Mouse (Mus musculus) liver, embryonic 12.5 days (tissue): Measurements from ENCODE around the gene Ccdc96. TPM values are rescaled to one million over a fixed set of nuclear protein-coding genes. Genes with fewer than 3 reads are reported as not detected.
A peak's percentile ranks its signal among the peaks of the same experiment; 100 is the strongest.

Source experiments
- ATAC-seq: fragments of 200-750 bp; cut with Nextera tagmentation; 2 replicates; pipeline ENCODE4 v1.8.0; 2017; ENCODE audit warnings: moderate number of reproducible peaks, mild to moderate bottlenecking, moderate library complexity
- H3K27ac ChIP-seq: fragments of 300-500 bp; sonication (generic); 2 replicates; pipeline ENCODE4 v1.5.1; 2016; ENCODE audit warnings: mild to moderate bottlenecking
- H3K27me3 ChIP-seq: fragments of 300-500 bp; sonication (generic); replicated peaks from 2 replicates; pipeline ENCODE4 v1.6.1; 2016; ENCODE audit warnings: mild to moderate bottlenecking, moderate library complexity
- H3K36me3 ChIP-seq: fragments of 300-500 bp; sonication (generic); 2 replicates; pipeline ENCODE4 v1.6.1; 2016; ENCODE audit warnings: mild to moderate bottlenecking, moderate library complexity
- H3K4me1 ChIP-seq: fragments of 300-500 bp; sonication (generic); 2 replicates; pipeline ENCODE4 v1.6.1; 2016
- H3K4me2 ChIP-seq: fragments of 300-500 bp; sonication (generic); 2 replicates; pipeline ENCODE4 v1.6.1; 2016; ENCODE audit warnings: mild to moderate bottlenecking, moderate library complexity
- H3K4me3 ChIP-seq: fragments of 300-500 bp; sonication (generic); 2 replicates; pipeline ENCODE4 v1.5.1; 2016; ENCODE audit warnings: mild to moderate bottlenecking, moderate library complexity
- H3K9ac ChIP-seq: fragments of 300-500 bp; sonication (generic); 2 replicates; pipeline ENCODE4 v1.6.1; 2016; ENCODE audit warnings: mild to moderate bottlenecking, moderate library complexity
- H3K9me3 ChIP-seq: fragments of 300-500 bp; sonication (generic); replicated peaks from 2 replicates; pipeline ENCODE4 v1.6.1; 2016; ENCODE audit warnings: mild to moderate bottlenecking, moderate library complexity
- whole genome bisulfite sequencing: fragments of 180-500 bp; shearing (Covaris S2); methylation state at CpG from one replicate; pipeline ENCODE4 v1.1.7; 2016; ENCODE audit not compliant: insufficient replicate concordance; 5-methylcytosine and 5-hydroxymethylcytosine counted together
- polyA plus RNA-seq: library from polyadenylated mRNA; unstranded; fragments of >200 nt; fragmentation: Nextera tagmentation; extraction: Ambion mirVana; gene quantifications from 2 replicates; pipeline ENCODE4 v1.2.1, GENCODE M21; 2016

Ccdc96 gene
- polyA plus RNA-seq, 1 experiment from 2014 or later: 0.25 TPM

DNA sequence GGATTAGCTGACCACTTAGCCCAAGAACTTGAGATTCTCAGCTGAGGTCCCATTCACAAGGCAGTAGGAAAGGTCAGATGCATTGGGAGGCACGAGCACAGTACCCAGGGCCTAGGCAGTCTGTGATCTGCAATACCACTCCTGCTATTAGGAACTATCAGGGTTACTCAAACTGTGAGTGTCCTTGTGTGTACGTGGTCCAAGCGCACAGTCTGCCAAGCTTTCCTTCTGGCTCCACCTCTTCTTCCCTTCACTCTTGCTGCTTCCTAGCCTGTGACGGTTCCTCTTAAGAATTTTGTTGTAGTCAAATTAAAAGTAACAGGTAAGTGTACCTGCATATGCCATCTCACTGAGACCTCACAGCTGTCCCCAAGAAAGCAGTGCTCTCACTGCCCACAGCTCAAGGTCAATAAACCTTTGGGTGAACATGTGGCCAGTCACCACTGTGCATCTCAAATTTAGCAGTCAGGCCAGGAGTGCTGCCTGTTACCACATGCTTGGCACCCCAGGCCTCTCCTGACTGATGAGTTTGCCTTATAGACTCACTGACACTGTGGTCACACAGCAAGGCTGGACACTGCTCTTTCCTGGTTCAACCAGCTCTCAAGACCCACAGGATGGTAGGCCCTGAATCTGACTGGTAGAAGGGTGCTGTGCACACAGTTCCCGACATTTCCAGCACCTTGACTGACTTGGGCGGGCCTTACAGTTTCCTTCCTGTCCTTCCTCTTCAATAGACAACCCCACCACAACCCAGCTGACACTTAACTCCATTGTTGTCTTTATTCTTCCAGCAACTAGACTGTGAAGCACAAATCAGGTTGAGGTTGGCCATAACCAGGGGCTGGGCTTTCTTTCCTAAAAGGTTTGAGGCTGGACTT lies 5.6 kb upstream of the Ccdc96 start:
- no peak overlapping the region for H3K27ac ChIP-seq
- no peak overlapping the region for H3K9ac ChIP-seq
- H3K4me2 ChIP-seq: no peak overlapping the region
- WGBS: 64% methylated on average over 6 of the region's 6 CpGs
- H3K4me1 ChIP-seq: peaks cover 49% of the 10 kb centered on the region
- ATAC-seq: no peak
- no peaks in the 10 kb centered on the region for H3K9me3 ChIP-seq
- no peaks in the 10 kb centered on the region for H3K27me3 ChIP-seq
- H3K36me3 ChIP-seq: peaks cover 41% of the 10 kb centered on the region
- no peak overlapping the region for H3K4me3 ChIP-seq

GRCm38 (mm10) chr5:36479735-36480134 lies 4.7 kb upstream of the Ccdc96 start:
- peak overlapping the region; percentile 12; the same call in 1 of the 2 replicates for H3K27ac ChIP-seq
- no peak overlapping the region; the same call in 1 of the 2 replicates for H3K9ac ChIP-seq
- no peak overlapping the region for H3K4me3 ChIP-seq
- WGBS: 34% methylated on average over 2 of the region's 2 CpGs
- H3K9me3 ChIP-seq: no peaks in the 10 kb centered on the region
- H3K36me3 ChIP-seq: peaks cover 33% of the 10 kb centered on the region
- no peak for ATAC-seq
- H3K4me2 ChIP-seq: no peak overlapping the region
- H3K4me1 ChIP-seq: peaks cover 52% of the 10 kb centered on the region
- peaks cover 1% of the 10 kb centered on the region; the same call in 1 of the 2 replicates for H3K27me3 ChIP-seq

DNA sequence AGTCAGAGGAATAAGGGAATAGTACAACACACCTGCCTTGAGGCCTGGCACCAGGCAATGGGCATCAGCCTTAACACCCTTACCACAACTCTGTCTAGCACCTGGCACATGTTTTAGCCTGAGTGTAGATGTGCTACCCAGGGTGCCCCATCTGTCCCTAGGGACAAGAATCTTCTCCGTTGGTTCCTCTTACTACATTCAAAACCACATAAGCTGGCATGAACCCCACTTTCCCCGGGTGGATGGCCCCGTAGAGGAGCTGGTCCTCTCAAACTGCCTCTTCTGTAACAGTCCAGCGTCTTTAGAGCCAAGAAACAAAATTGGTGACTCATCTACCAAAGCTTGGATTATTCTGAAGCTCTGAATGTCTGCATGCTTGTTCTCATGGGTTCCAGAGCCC lies 4.0 kb upstream of the Ccdc96 start:
- peak overlapping the region; percentile 14; the same call in 1 of the 2 replicates for H3K9ac ChIP-seq
- 0 out of 2 replicates have a peak overlapping the region, but pooled peaks have one; percentile 12 for H3K27ac ChIP-seq
- no peak overlapping the region for H3K4me3 ChIP-seq
- H3K36me3 ChIP-seq: peaks cover 28% of the 10 kb centered on the region
- H3K4me1 ChIP-seq: peaks cover 59% of the 10 kb centered on the region
- no peak for ATAC-seq
- peaks cover 8% of the 10 kb centered on the region for H3K27me3 ChIP-seq
- no peak overlapping the region for H3K4me2 ChIP-seq
- WGBS: 82% methylated on average over 4 of the region's 4 CpGs
- no peaks in the 10 kb centered on the region for H3K9me3 ChIP-seq

DNA sequence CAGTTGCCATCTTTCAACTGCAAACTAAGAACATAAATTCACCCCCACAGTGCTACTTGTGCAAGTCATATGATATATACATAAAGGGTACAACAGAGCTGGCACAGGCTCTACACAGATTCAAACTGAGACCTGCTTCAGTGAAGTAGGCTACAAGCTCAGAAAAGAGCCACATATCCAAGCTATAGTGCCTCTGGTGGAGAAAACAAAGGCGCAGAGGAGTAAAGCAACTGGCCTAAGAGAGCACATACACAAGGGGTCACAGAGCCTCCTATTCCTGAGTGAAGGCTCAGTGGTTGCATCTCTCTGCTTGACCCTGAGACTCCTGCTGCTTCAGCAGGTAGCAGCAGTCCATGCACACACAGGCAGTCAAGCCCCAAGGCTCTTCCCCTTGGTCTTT lies 3.3 kb upstream of the Ccdc96 start:
- no peak overlapping the region for H3K4me2 ChIP-seq
- no peak for ATAC-seq
- H3K36me3 ChIP-seq: peaks cover 21% of the 10 kb centered on the region
- peaks cover 64% of the 10 kb centered on the region for H3K4me1 ChIP-seq
- H3K27ac ChIP-seq: no peak overlapping the region
- H3K9ac ChIP-seq: peak overlapping the region; percentile 14; the same call in 1 of the 2 replicates
- peaks cover 15% of the 10 kb centered on the region for H3K27me3 ChIP-seq
- WGBS: 72% methylated on average over 1 of the region's 1 CpGs
- no peaks in the 10 kb centered on the region for H3K9me3 ChIP-seq
- H3K4me3 ChIP-seq: no peak overlapping the region

GRCm38 (mm10) chr5:36483203-36484101 lies 936 bp upstream of the Ccdc96 start:
- Histone ChIP-seq H3K4me3 (peak overlapping the region; percentile 87), H3K9me3 (no peaks in the 10 kb centered on the region), H3K27me3 (peaks cover 33% of the 10 kb centered on the region), H3K4me1 (peaks cover 63% of the 10 kb centered on the region), H3K9ac (peak overlapping the region; percentile 94), H3K4me2 (peak overlapping the region; percentile 96), H3K27ac (peak overlapping the region; percentile 83), H3K36me3 (peaks cover 9% of the 10 kb centered on the region)
- ATAC-seq: peak; percentile 11; the same call in 1 of the 2 replicates
- 1% methylated on average over 58 of the region's 58 CpGs for WGBS

GRCm38 (mm10) chr5:36485306-36485705 lies 918 bp downstream of the Ccdc96 start:
- H3K36me3 ChIP-seq: peaks cover 8% of the 10 kb centered on the region
- WGBS: 15% methylated on average over 19 of the region's 19 CpGs
- H3K4me1 ChIP-seq: peaks cover 45% of the 10 kb centered on the region

GRCm38 (mm10) chr5:36489225-36489624 lies 4.8 kb downstream of the Ccdc96 start:
- H3K27me3 ChIP-seq: peaks cover 33% of the 10 kb centered on the region
- WGBS: 56% methylated on average over 2 of the region's 2 CpGs
- ATAC-seq: no peak
- H3K9ac ChIP-seq: no peak overlapping the region
- no peak overlapping the region for H3K4me3 ChIP-seq
- no peak overlapping the region for H3K4me2 ChIP-seq
- H3K27ac ChIP-seq: no peak overlapping the region
- peaks cover 29% of the 10 kb centered on the region for H3K36me3 ChIP-seq
- H3K9me3 ChIP-seq: no peaks in the 10 kb centered on the region
- peaks cover 15% of the 10 kb centered on the region for H3K4me1 ChIP-seq

More at GRCm38 (mm10) chr5:36485306-36485705, 918 bp downstream of the Ccdc96 start:
- Histone ChIP-seq H3K4me3 (peak overlapping the region; percentile 71), H3K9me3 (no peaks in the 10 kb centered on the region), H3K4me2 (peak overlapping the region; percentile 97), H3K27ac (no peak overlapping the region), H3K27me3 (peaks cover 33% of the 10 kb centered on the region), H3K9ac (peak overlapping the region; percentile 71)
- no peak for ATAC-seq

DNA sequence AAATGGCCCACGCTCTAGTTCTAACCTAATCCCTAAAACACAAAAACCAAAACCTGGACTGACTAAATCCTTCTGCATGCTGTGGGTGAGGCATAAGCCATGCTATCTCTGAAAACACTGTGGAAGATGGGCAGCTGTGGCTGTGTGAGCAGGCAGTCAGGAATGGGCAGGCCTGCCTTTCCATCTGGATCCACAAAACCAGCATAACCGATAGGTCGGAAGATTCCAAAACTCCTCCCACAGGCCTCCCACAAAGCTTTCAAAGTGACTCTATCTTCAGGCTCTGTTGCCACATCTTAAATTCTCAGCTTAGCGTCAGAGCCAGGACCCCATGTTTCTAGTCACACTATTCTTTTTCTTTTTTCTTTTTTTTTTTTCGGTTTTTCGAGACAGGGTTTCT lies 9.5 kb downstream of the Ccdc96 start:
- Histone ChIP-seq H3K36me3 (peaks cover 63% of the 10 kb centered on the region), H3K27ac (no peak overlapping the region), H3K4me1 (no peaks in the 10 kb centered on the region), H3K9ac (no peak overlapping the region), H3K9me3 (no peaks in the 10 kb centered on the region), H3K4me3 (no peak overlapping the region), H3K4me2 (no peak overlapping the region), H3K27me3 (no peaks in the 10 kb centered on the region)
- WGBS: 82% methylated on average over 6 of the region's 6 CpGs
- ATAC-seq: no peak

- H3K4me3 ChIP-seq: no peak overlapping the region
- H3K9me3 ChIP-seq: no peaks in the 10 kb centered on the region
- 85% methylated on average over 9 of the region's 9 CpGs for WGBS
- H3K27ac ChIP-seq: no peak overlapping the region
- no peak for ATAC-seq
- H3K4me1 ChIP-seq: no peaks in the 10 kb centered on the region
- H3K27me3 ChIP-seq: no peaks in the 10 kb centered on the region
- H3K36me3 ChIP-seq: peaks cover 68% of the 10 kb centered on the region
- no peak overlapping the region for H3K9ac ChIP-seq
- H3K4me2 ChIP-seq: no peak overlapping the region
Observed at GRCm38 (mm10) chr5:36494709-36495108, 10.3 kb downstream of the Ccdc96 start.

DNA sequence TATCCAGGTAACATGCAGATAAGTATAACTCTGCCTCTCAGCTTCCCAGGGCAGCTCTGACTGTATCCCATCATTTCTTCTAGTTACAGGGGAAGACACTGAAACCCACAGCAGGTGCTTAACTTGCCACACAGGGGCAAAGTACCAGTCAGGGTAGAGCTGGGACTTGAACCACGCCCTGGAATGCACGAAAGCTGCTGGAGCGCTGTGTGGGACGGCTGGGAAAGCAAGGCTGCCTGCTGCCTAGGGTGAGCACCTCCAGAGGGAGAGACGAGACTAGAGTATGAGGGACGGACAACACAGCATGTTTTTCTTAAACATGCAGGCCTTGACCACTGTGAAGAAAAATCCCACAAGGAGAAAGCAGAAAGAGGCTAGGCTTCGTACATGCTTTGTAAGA lies 20.8 kb downstream of the Ccdc96 start:
- H3K27me3 ChIP-seq: no peaks in the 10 kb centered on the region
- H3K4me2 ChIP-seq: no peak overlapping the region
- no peaks in the 10 kb centered on the region for H3K9me3 ChIP-seq
- H3K36me3 ChIP-seq: peaks cover 93% of the 10 kb centered on the region
- no peak overlapping the region for H3K4me3 ChIP-seq
- no peak for ATAC-seq
- H3K27ac ChIP-seq: no peak overlapping the region
- no peaks in the 10 kb centered on the region for H3K4me1 ChIP-seq
- WGBS: 88% methylated on average over 7 of the region's 7 CpGs
- no peak overlapping the region for H3K9ac ChIP-seq

GRCm38 (mm10) chr5:36505643-36506042 lies 21.3 kb downstream of the Ccdc96 start:
- Histone ChIP-seq H3K36me3 (peaks cover 93% of the 10 kb centered on the region), H3K9me3 (no peaks in the 10 kb centered on the region), H3K4me2 (no peak overlapping the region), H3K9ac (no peak overlapping the region), H3K4me1 (no peaks in the 10 kb centered on the region), H3K27me3 (no peaks in the 10 kb centered on the region), H3K27ac (no peak overlapping the region), H3K4me3 (no peak overlapping the region)
- ATAC-seq: no peak
- WGBS: 71% methylated on average over 5 of the region's 5 CpGs

DNA sequence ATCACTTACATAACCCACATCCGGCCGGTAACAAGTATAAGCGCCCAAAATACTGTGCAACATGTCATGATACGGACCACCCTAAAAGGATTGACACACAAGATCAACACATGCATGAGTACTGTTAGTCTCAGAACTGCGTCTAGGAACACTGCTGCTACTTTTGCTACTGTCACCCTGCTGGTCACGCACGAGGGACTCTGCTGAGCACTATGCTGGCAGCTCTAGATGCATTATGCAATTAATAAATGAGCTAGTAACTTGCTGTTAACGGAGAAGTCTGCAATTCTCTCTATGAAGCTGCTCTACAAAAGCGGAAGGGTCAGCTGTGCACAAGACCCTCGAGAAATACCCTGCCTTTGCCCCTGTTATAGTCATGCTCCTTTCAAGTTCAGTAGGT lies 24.0 kb downstream of the Ccdc96 start:
- ATAC-seq: no peak
- H3K4me1 ChIP-seq: no peaks in the 10 kb centered on the region
- no peaks in the 10 kb centered on the region for H3K27me3 ChIP-seq
- H3K9me3 ChIP-seq: no peaks in the 10 kb centered on the region
- 83% methylated on average over 10 of the region's 10 CpGs for WGBS
- H3K4me3 ChIP-seq: no peak overlapping the region
- H3K27ac ChIP-seq: no peak overlapping the region
- H3K36me3 ChIP-seq: peaks cover 92% of the 10 kb centered on the region
- no peak overlapping the region for H3K9ac ChIP-seq
- no peak overlapping the region for H3K4me2 ChIP-seq
